Mouse (Mus musculus) urinary bladder, postnatal 10 days (tissue): ENCODE results near the gene Rora.
A peak's percentile ranks its signal among the peaks of the same experiment; 100 is the strongest.

ENCODE experiments used
- DNase-seq: peaks from one replicate; pipeline ENCODE4 v3.0.0; 2022; ENCODE audit warnings: low spot score

The Rora gene

DNA sequence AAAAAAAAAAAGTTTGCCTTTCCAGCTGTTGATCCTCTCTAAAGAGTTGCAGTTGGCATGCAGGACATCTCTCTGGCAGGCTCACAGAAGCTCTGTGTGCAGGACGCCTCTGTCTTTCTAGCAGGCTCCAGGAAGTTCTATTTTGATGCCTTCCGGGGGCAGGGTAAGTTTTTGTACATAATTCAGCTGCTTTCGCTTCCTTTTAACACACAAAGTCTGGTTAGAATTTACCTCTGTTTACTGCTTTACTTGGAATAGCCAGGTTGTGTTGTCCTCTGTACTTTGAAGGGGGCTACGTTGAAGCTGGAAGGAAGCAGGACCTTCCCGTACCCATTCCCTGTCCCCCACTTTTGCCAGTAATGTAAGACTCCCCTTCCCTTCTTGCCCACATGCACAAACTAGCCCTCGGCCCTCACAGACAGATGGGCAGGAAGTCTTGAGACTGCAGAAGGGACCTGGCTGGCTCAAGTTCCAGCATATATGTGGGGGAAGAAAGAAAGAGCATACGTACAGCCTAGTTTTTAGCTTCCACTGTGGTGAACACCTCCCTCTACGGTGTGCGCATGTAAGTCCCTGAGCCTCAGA lies 231.0 kb downstream of the Rora start:
- no peak for DNase-seq

DNA sequence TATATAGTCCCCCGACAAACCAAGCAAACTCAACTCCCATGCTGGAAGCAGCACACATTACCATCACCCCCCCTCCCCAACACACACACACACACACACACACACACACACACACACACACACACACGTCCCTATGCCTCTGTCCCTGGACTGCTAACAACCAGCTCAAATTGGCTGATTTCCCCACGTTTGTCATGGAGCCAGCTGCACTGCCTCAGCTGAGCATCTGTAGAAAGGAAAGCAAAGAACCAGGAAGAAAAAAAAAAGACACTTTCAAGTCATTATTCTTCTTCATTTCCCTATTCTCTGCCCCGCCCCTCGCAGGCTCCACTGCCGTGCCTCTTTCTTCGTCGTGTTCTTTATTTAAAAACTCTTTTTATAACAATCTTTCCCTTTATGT lies 235.1 kb downstream of the Rora start:
- DNase-seq, result peak; percentile 22

GRCm38 (mm10) chr9:68891431-68891830 lies 237.8 kb downstream of the Rora start:
- no peak for DNase-seq

DNA sequence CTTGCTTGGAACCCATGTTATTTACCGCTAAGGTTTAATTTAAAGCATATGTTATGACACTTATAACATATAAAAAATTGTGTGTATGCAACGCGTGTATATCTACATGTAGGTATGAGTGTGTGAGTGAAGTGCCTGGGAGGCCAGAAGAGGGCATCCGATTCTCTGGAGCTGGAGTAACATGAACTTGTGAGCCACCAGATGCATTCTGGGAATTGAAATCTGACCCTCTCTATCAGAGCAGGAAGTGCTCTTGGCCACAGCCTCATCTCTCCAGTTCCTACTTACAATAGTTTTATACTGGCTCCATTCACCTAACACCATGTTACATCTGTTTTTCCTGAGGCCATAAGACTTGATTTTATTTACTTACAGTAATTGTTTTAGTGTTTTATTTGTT lies 238.8 kb downstream of the Rora start:
- DNase-seq, result no peak

DNA sequence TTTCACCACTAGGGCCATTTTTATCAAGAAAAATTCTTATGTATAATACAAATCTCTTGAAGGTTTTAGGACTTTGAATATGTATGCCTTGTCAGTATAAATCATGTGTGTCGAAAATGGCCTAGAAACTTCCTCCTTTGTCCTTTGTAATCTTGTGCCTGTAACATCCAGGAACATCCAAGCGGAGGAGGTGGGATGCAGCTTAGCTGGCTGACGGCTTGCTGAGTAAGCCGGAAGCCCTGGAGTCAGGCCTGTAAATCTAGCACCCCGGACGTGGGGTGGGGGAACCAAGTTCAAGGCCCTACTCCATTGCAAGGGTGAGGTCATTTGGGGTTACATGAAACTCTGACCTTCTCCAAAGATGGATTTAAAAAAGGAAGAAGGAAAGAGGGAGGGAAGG lies 239.3 kb downstream of the Rora start:
- no peak for DNase-seq

- no peak for DNase-seq
Measured at GRCm38 (mm10) chr9:68898286-68898685, 244.7 kb downstream of the Rora start.

GRCm38 (mm10) chr9:68899525-68900222 lies 246.1 kb downstream of the Rora start:
- DNase-seq, result no peak

- DNase-seq, result no peak
Measured at GRCm38 (mm10) chr9:68906361-68906883, 252.8 kb downstream of the Rora start.

DNA sequence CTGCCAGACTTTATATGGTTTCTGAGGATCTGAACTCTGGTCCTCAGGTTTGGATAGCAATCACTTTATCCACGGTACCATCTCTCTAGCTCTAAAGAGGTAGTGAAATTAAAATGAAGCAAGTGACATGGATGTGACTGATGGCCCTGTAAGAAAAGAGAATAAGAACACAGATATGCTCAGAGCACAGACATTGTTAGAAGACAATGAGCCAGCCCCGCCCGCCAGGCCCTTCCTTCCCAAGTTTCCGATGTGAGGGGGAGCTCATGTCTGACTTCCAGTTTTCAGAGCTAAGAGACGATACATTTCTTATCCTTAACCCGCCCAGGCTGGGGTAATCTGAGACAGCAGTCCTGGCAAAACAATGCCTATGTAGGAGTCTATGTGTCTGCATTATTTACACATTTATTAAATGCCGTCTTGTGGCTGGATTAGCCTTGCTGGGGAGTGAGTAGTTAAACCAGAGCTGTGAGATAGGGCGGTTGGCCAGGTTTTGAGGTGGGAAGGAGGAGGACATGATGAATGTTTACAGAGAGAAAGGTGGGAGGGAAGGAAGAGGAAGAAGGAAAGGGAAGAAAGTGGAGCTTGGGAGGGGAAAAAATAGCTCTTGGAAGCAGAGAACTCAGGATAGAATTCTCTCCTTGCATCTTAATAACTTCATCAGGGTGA lies 259.0 kb downstream of the Rora start:
- DNase-seq, result no peak

GRCm38 (mm10) chr9:68913191-68913697 lies 259.7 kb downstream of the Rora start:
- DNase-seq, result no peak

GRCm38 (mm10) chr9:68914541-68915275 lies 261.1 kb downstream of the Rora start:
- DNase-seq, result no peak

DNA sequence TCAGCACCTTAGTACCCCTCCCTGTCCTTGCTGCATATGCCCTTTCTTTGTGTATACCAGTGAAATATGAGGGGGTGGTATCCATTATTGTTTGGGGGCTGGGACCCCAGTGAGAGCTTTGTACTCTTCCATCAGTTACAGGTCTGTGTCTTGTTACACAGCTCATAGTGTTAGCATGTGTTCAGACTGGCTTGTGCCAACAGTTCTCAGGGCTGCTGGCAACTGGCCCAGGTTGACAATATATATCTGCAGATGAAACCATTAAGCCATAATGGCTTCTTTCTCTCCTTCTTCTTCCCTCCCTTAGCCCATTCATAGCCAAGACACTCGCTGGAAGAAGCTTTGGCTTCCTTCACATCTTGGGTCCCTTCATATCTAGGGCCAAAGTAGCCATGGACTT lies 263.2 kb downstream of the Rora start:
- DNase-seq, result no peak

DNA sequence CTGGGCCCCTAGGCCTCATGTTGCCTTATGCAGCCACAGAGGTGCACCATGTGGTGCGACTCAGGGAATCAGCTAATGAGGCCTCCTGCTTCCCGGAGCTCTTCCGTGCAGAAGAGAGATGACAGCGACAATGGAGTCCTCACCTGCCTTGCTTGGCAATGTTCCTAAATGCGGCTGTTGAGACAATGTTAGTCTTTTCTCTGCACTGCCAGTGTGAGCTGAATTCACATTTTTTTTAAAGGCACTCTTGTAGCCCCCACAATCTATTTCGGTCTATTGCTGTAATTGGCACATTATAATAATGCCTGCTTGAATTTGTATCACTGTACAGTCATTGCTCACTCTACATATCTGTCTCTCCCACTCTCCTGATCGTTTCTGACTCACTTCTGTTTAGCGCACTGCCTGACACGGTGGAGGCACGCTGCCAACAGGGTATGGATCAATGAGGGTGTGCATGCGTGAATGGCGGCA lies 269.6 kb downstream of the Rora start:
- DNase-seq, result no peak

DNA sequence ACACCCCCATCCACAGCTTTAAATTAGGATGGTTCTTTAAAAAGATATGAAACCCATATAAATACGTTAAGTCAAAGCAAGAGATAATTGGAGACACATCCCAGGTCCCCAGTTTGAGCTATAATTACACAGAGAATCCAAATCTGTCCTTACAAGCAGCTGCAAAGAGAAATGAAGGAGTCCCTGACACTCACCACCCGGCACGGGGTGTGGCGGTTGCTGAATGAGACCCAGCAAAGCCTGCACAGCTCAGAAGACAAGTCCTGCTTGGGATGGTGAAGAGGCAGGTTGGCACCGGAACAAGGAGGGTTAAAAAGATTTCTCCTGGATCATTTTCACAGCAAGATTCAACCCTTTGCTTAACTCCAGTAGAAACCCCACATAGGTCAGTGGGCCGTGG lies 272.8 kb downstream of the Rora start:
- no peak for DNase-seq

DNA sequence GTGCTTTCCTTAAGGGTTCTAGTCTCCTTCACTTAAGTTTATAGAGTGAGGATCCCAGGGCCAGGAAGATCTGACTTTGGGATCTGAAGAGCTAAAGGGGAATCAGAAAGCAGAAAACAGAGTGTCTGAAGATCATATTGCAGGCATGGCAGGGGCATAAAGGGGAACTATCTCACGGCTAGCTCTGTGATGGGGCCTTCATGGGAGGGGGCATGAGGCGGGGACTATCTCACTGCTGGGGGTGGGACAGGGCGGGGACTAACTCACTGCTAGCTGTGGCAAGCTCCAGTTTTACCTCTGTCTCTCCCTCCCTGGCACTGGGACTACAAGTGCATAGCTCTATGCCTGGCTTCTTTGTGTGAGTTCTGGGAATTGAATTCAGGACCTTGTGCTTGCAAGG lies 279.6 kb downstream of the Rora start:
- DNase-seq, result no peak

GRCm38 (mm10) chr9:68934238-68934637 lies 280.7 kb downstream of the Rora start:
- DNase-seq, result no peak

- no peak for DNase-seq
Measured at GRCm38 (mm10) chr9:68935611-68936010, 282.0 kb downstream of the Rora start.

DNA sequence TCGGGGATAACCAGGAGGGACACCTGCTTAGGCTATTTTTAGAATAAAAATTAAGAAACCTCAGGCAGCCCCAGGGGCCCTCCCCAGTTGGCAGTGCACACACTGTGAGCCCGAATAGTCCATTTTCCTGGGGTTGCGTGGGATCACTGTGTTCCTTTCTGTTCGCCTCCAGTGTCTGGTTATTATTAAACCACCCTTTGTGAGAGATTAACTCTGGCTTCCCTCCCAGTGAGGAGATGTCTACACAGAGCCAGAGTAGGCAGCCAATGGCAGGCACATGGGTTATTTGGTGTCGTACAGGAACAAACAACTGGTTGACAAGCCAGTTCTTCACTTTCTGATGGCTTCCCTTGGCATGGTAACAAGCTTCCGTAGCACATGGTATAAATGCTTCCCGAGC lies 287.5 kb downstream of the Rora start:
- DNase-seq, result no peak

- DNase-seq, result no peak
Measured at GRCm38 (mm10) chr9:68942595-68943011, 289.0 kb downstream of the Rora start.

- no peak for DNase-seq
Measured at GRCm38 (mm10) chr9:68944026-68944425, 290.4 kb downstream of the Rora start.

GRCm38 (mm10) chr9:68947707-68948106 lies 294.1 kb downstream of the Rora start:
- no peak for DNase-seq

GRCm38 (mm10) chr9:68948141-68948540 lies 294.6 kb downstream of the Rora start:
- no peak for DNase-seq
